Mouse (Mus musculus): Measurements from ENCODE around the gene Glb1. TPM values are rescaled to one million over a fixed set of nuclear protein-coding genes. Genes with fewer than 3 reads are reported as not detected.

Glb1 gene
- polyA plus RNA-seq, 1 experiment from 2014 or later: 31.2 TPM

DNA sequence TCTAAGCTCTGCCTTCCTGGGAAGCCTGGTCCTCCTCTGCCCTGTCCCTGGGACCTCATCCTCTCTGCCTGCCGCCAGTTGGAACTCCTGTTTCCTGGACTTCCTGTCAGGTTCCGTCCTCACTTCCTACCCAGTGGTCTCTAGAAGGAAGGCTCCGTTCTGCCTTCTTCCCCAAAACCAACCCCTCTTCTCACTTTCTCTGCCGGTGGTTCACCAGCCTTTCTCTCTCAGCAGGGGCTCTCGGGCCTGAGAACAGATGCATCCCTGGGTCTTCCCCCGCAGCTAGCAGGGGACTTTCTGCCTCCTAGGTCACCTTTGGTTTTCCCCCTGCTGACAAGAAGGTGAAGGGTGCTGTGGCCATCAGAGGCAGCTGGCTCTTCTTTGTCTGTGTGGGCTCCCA is 64.6 kb downstream of the Glb1 start:
- Histone ChIP-seq H3K4me3 (ENCODE audit: low read depth, low read length) (no peak overlapping the region), H3K4me1 (ENCODE audit: control insufficient read depth, insufficient read depth, low read length) (no peaks in the 10 kb centered on the region), H3K36me3 (ENCODE audit: control insufficient read depth, insufficient read depth, low read length) (peaks cover 4% of the 10 kb centered on the region; the same call in 1 of the 2 replicates), H3K9me3 (ENCODE audit: control insufficient read depth, low read length) (no peaks in the 10 kb centered on the region), H3K27ac (ENCODE audit: low read depth, low read length) (no peak overlapping the region), H3K9ac (replicated peaks; ENCODE audit: low read depth, low read length) (no peak overlapping the region), H3K4me2 (ENCODE audit: low read depth, low read length) (no peak overlapping the region), H3K27me3 (ENCODE audit: control insufficient read depth, insufficient read depth, low read length) (no peaks in the 10 kb centered on the region)
- ATAC-seq (ENCODE audit: low read depth): no peak
- 83% methylated on average over 6 of the region's 6 CpGs for WGBS

DNA sequence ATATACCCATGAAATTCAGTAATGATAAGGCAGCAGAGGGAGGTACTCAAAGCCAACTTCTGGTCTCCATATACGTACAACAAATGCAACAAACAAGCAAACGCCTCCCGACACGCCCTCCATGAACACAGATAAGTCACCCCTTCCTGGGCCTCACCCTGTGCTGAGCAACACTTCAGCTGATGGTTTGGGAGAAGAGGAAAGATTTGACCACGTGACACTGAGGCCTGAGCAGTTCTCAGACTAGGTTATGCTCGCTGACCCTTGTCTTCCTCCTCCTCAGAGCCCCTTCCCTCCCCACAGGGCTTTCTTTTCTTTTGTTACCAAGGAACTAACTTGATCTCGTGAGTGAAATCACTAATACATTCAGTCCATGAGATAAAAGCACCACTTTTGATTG is 66.0 kb downstream of the Glb1 start:
- Histone ChIP-seq H3K36me3 (ENCODE audit: control insufficient read depth, insufficient read depth, low read length) (peaks cover 4% of the 10 kb centered on the region; the same call in 1 of the 2 replicates), H3K4me2 (ENCODE audit: low read depth, low read length) (no peak overlapping the region), H3K4me3 (ENCODE audit: low read depth, low read length) (no peak overlapping the region), H3K4me1 (ENCODE audit: control insufficient read depth, insufficient read depth, low read length) (no peaks in the 10 kb centered on the region), H3K27me3 (ENCODE audit: control insufficient read depth, insufficient read depth, low read length) (no peaks in the 10 kb centered on the region), H3K9me3 (ENCODE audit: control insufficient read depth, low read length) (no peaks in the 10 kb centered on the region), H3K9ac (replicated peaks; ENCODE audit: low read depth, low read length) (no peak overlapping the region), H3K27ac (ENCODE audit: low read depth, low read length) (no peak overlapping the region)
- WGBS: 78% methylated on average over 7 of the region's 7 CpGs
- ATAC-seq (ENCODE audit: low read depth): no peak

DNA sequence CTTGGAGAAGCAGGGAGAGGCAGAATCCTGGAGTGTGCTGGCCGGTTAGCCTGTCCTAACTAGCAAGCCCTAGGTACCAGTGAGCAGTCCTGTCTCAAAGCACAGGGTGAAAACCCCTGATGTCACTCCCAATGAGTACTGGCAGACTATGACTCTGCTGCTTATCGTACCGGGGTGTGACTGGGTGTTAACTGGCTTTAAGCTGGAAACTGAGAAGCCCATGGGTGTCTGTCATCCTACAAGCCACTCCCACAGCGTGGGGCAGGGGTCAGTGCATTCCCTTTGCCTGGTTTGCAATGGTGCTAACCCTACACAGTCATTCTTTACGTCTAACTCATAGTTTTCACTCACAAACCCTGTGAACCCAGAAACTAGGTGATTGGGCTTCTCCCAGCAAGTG is 67.3 kb downstream of the Glb1 start:
- H3K36me3 ChIP-seq (ENCODE audit: control insufficient read depth, insufficient read depth, low read length): peaks cover 4% of the 10 kb centered on the region; the same call in 1 of the 2 replicates
- no peaks in the 10 kb centered on the region for H3K4me1 ChIP-seq (ENCODE audit: control insufficient read depth, insufficient read depth, low read length)
- no peaks in the 10 kb centered on the region for H3K27me3 ChIP-seq (ENCODE audit: control insufficient read depth, insufficient read depth, low read length)
- H3K27ac ChIP-seq (ENCODE audit: low read depth, low read length): no peak overlapping the region
- H3K4me3 ChIP-seq (ENCODE audit: low read depth, low read length): no peak overlapping the region
- whole genome bisulfite sequencing: 91% methylated on average over 5 of the region's 5 CpGs
- H3K9me3 ChIP-seq (ENCODE audit: control insufficient read depth, low read length): no peaks in the 10 kb centered on the region
- no peak overlapping the region for H3K4me2 ChIP-seq (ENCODE audit: low read depth, low read length)
- H3K9ac ChIP-seq (replicated peaks; ENCODE audit: low read depth, low read length): no peak overlapping the region
- no peak for ATAC-seq (ENCODE audit: low read depth)

DNA sequence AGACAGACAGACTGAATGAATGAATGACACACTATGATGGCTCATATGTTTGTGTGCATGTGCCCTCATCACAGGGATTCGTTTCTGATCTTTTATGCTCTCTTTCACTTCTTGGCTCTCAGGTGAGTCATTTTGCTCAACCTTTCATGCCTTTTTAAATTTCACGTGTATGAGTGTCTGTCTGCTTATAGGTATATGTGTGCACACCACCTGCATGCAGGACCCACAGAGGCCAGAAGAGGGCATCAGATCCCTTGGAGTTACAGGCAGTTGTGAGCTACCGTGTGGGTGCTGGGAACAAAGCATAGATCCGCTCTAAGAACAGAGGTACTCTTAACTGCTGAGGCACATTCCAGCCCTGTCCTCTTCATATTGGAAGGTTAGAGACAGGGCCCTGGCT is 67.8 kb downstream of the Glb1 start:
- WGBS: 95% methylated on average over 4 of the region's 4 CpGs
- H3K4me1 ChIP-seq (ENCODE audit: control insufficient read depth, insufficient read depth, low read length): no peaks in the 10 kb centered on the region
- ATAC-seq (ENCODE audit: low read depth): no peak

DNA sequence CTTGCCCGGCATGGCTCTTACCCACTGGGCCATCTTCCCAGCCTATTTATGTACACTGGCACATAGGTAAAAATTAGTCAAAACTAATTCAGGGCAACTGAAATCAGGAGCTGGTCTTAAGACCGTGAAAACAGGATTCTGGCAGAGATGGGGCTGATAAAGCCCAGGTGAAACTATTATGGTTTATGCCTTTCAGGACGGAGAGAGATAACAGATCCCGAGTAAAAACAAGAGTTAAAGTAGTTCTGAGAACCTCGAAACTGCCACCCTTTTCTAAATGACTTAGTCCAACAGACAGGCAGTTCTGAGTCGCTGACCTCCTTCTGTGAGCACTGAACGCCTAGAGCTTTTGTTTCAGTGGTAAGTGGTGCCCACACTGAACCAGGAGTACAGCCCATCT is 71.0 kb downstream of the Glb1 start:
- Histone ChIP-seq H3K9me3 (ENCODE audit: control insufficient read depth, low read length) (no peaks in the 10 kb centered on the region), H3K27me3 (ENCODE audit: control insufficient read depth, insufficient read depth, low read length) (no peaks in the 10 kb centered on the region), H3K9ac (replicated peaks; ENCODE audit: low read depth, low read length) (no peak overlapping the region), H3K27ac (ENCODE audit: low read depth, low read length) (no peak overlapping the region), H3K4me2 (ENCODE audit: low read depth, low read length) (no peak overlapping the region), H3K4me1 (ENCODE audit: control insufficient read depth, insufficient read depth, low read length) (no peaks in the 10 kb centered on the region), H3K36me3 (ENCODE audit: control insufficient read depth, insufficient read depth, low read length) (no peaks in the 10 kb centered on the region), H3K4me3 (ENCODE audit: low read depth, low read length) (no peak overlapping the region)
- WGBS: 84% methylated on average over 7 of the region's 7 CpGs
- ATAC-seq (ENCODE audit: low read depth): no peak

More for the DNA sequence above, 67.8 kb downstream of the Glb1 start:
- Histone ChIP-seq H3K36me3 (ENCODE audit: control insufficient read depth, insufficient read depth, low read length) (peaks cover 4% of the 10 kb centered on the region; the same call in 1 of the 2 replicates), H3K4me3 (ENCODE audit: low read depth, low read length) (no peak overlapping the region), H3K9me3 (ENCODE audit: control insufficient read depth, low read length) (no peaks in the 10 kb centered on the region), H3K27me3 (ENCODE audit: control insufficient read depth, insufficient read depth, low read length) (no peaks in the 10 kb centered on the region), H3K27ac (ENCODE audit: low read depth, low read length) (no peak overlapping the region), H3K4me2 (ENCODE audit: low read depth, low read length) (no peak overlapping the region), H3K9ac (replicated peaks; ENCODE audit: low read depth, low read length) (no peak overlapping the region)

DNA sequence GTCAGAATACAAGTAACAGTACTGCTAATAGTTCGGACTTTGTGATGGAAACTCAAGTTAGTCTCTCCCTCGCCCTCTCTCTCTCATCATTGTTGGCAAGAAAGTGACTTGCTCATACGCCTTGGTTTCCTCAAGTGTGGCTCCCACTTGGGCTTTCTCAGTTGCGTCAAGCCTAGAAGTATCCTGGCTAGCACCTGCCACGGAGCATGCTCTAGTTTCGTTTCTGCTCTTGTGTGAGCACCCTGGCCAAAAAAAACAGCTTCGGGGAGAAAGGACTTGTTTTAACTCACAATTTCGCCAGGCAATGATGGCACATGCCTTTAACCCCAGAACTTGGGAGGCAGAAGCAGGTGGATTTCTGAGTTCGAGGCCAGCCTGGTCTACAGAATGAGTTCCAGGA is 76.1 kb downstream of the Glb1 start:
- Histone ChIP-seq H3K4me3 (ENCODE audit: low read depth, low read length) (no peak overlapping the region), H3K9me3 (ENCODE audit: control insufficient read depth, low read length) (no peaks in the 10 kb centered on the region), H3K4me1 (ENCODE audit: control insufficient read depth, insufficient read depth, low read length) (no peaks in the 10 kb centered on the region), H3K4me2 (ENCODE audit: low read depth, low read length) (no peak overlapping the region), H3K27ac (ENCODE audit: low read depth, low read length) (no peak overlapping the region), H3K27me3 (ENCODE audit: control insufficient read depth, insufficient read depth, low read length) (no peaks in the 10 kb centered on the region), H3K36me3 (ENCODE audit: control insufficient read depth, insufficient read depth, low read length) (no peaks in the 10 kb centered on the region), H3K9ac (replicated peaks; ENCODE audit: low read depth, low read length) (no peak overlapping the region)
- no peak for ATAC-seq (ENCODE audit: low read depth)
- 96% methylated on average over 9 of the region's 9 CpGs for WGBS

DNA sequence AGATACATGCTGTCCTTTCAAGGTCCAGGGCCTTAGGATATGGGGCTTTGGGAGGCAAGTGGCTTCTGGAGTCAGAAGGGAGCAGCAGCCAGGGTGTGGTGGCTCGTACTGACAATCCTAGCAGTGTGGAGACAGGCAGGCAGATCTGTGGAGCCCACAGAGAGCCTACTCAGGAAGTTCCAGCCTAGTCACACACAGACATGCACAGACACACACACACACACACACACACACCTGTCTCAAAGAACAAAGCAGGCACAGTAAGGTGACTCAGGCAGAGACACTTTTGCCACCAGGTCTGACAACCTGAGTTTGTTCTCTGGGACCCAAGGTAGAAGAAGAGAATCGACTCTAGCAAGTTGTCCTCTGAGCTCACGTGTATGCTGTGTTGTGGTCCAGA is 80.1 kb downstream of the Glb1 start:
- Histone ChIP-seq H3K36me3 (ENCODE audit: control insufficient read depth, insufficient read depth, low read length) (no peaks in the 10 kb centered on the region), H3K4me1 (ENCODE audit: control insufficient read depth, insufficient read depth, low read length) (no peaks in the 10 kb centered on the region), H3K9ac (replicated peaks; ENCODE audit: low read depth, low read length) (no peak overlapping the region), H3K27ac (ENCODE audit: low read depth, low read length) (no peak overlapping the region), H3K9me3 (ENCODE audit: control insufficient read depth, low read length) (no peaks in the 10 kb centered on the region), H3K4me2 (ENCODE audit: low read depth, low read length) (no peak overlapping the region), H3K4me3 (ENCODE audit: low read depth, low read length) (no peak overlapping the region), H3K27me3 (ENCODE audit: control insufficient read depth, insufficient read depth, low read length) (no peaks in the 10 kb centered on the region)
- 78% methylated on average over 3 of the region's 3 CpGs for WGBS
- no peak for ATAC-seq (ENCODE audit: low read depth)

DNA sequence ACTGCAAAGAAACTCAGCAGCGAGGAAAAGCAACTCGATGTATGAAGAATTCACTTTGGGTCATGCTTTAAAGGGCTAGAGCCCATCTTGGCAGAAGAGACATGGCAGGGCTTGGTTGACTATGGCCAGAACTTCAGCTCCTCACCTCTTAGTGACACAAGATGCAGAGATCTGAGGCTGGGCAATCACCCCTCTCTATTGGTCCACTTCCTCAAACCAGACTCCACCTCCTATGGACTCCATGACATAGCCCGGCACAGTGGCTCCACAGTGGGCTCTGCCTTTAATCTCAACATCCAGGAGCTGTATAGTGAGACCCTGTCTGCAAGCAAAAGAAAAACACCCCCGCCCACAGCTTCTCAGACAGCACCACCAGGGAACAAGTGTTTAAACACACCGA is 83.9 kb downstream of the Glb1 start:
- Histone ChIP-seq H3K4me2 (ENCODE audit: low read depth, low read length) (no peak overlapping the region), H3K4me1 (ENCODE audit: control insufficient read depth, insufficient read depth, low read length) (no peaks in the 10 kb centered on the region), H3K36me3 (ENCODE audit: control insufficient read depth, insufficient read depth, low read length) (no peaks in the 10 kb centered on the region), H3K27me3 (ENCODE audit: control insufficient read depth, insufficient read depth, low read length) (no peaks in the 10 kb centered on the region), H3K4me3 (ENCODE audit: low read depth, low read length) (no peak overlapping the region), H3K9me3 (ENCODE audit: control insufficient read depth, low read length) (no peaks in the 10 kb centered on the region), H3K9ac (replicated peaks; ENCODE audit: low read depth, low read length) (no peak overlapping the region), H3K27ac (ENCODE audit: low read depth, low read length) (no peak overlapping the region)
- 82% methylated on average over 5 of the region's 5 CpGs for WGBS
- ATAC-seq (ENCODE audit: low read depth): no peak

DNA sequence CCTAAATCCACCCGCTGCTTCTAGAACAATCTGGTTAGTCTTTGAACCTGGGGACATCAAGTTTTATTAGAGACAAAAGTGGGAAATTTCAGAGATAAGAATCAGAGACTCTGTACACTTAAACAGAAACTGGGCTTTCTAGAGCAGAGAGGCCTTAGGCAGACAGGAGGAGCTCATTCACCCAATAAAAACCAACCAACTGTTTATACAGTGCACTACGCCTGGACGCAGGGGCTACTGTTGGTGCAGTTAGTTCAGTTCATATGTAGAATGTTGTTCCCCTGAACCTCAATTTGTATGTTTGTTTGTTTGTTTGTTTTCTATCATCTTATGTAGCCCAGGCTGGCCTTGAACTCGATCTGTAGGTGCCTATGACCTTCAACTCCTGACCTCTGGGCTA is 85.9 kb downstream of the Glb1 start:
- ATAC-seq (ENCODE audit: low read depth): no peak
- Histone ChIP-seq H3K27me3 (ENCODE audit: control insufficient read depth, insufficient read depth, low read length) (no peaks in the 10 kb centered on the region), H3K9ac (replicated peaks; ENCODE audit: low read depth, low read length) (no peak overlapping the region), H3K27ac (ENCODE audit: low read depth, low read length) (no peak overlapping the region), H3K36me3 (ENCODE audit: control insufficient read depth, insufficient read depth, low read length) (no peaks in the 10 kb centered on the region), H3K4me2 (ENCODE audit: low read depth, low read length) (no peak overlapping the region), H3K9me3 (ENCODE audit: control insufficient read depth, low read length) (no peaks in the 10 kb centered on the region), H3K4me1 (ENCODE audit: control insufficient read depth, insufficient read depth, low read length) (no peaks in the 10 kb centered on the region), H3K4me3 (ENCODE audit: low read depth, low read length) (no peak overlapping the region)
- 84% methylated on average over 4 of the region's 4 CpGs for WGBS
